Mouse (Mus musculus) forebrain, embryonic 13.5 days (tissue): Measurements from ENCODE around the gene Gpr83. TPM values are rescaled to one million over a fixed set of nuclear protein-coding genes. Genes with fewer than 3 reads are reported as not detected.

Source experiments
- ATAC-seq: fragments of 200-750 bp; cut with Nextera tagmentation; 2 replicates; pipeline ENCODE4 v1.8.0; 2017
- H3K27ac ChIP-seq: fragments of 300-500 bp; sonication (generic); 2 replicates; pipeline ENCODE4 v1.5.1; 2015; ENCODE audit warnings: inconsistent platforms, mild to moderate bottlenecking, moderate library complexity
- H3K27me3 ChIP-seq: fragments of 300-500 bp; sonication (generic); 2 replicates; pipeline ENCODE4 v1.6.1; 2015; ENCODE audit warnings: mild to moderate bottlenecking, inconsistent platforms
- H3K36me3 ChIP-seq: fragments of 300-500 bp; sonication (generic); 2 replicates; pipeline ENCODE4 v1.6.1; 2015; ENCODE audit warnings: mild to moderate bottlenecking, inconsistent platforms; ENCODE audit not compliant: poor library complexity, severe bottlenecking
- H3K4me1 ChIP-seq: fragments of 300-500 bp; sonication (generic); 2 replicates; pipeline ENCODE4 v1.6.1; 2015; ENCODE audit warnings: inconsistent platforms
- H3K4me2 ChIP-seq: fragments of 300-500 bp; sonication (generic); 2 replicates; pipeline ENCODE4 v1.6.1; 2015; ENCODE audit warnings: inconsistent platforms, mild to moderate bottlenecking, moderate library complexity
- H3K4me3 ChIP-seq: fragments of 300-500 bp; sonication (generic); 2 replicates; pipeline ENCODE4 v1.5.1; 2015; ENCODE audit warnings: mild to moderate bottlenecking, inconsistent platforms
- H3K9ac ChIP-seq: fragments of 300-500 bp; sonication (generic); 2 replicates; pipeline ENCODE4 v1.6.1; 2015; ENCODE audit warnings: mild to moderate bottlenecking, inconsistent platforms
- H3K9me3 ChIP-seq: fragments of 300-500 bp; sonication (generic); replicated peaks from 2 replicates; pipeline ENCODE4 v1.6.1; 2016; ENCODE audit warnings: inconsistent platforms
- WGBS: fragments of 180-500 bp; shearing (Covaris S2); methylation state at CpG from one replicate; pipeline ENCODE4 v1.1.7; 2015; 5-methylcytosine and 5-hydroxymethylcytosine counted together
- polyA plus RNA-seq: library from polyadenylated mRNA; unstranded; fragments of >200 nt; fragmentation: Nextera tagmentation; extraction: Ambion mirVana; gene quantifications from 2 replicates; pipeline ENCODE4 v1.2.1, GENCODE M21; 2015

Gene Gpr83
- polyA plus RNA-seq, 1 experiment from 2014 or later = 0.45 TPM

GRCm38 (mm10) chr9:14846428-14846827 lies 13.6 kb upstream of the Gpr83 start:
- H3K4me1 ChIP-seq = peaks cover 3% of the 10 kb centered on the region; the same call in 1 of the 2 replicates
- no peaks in the 10 kb centered on the region for H3K27me3 ChIP-seq
- WGBS = 49% methylated on average over 5 of the region's 5 CpGs
- H3K27ac ChIP-seq = no peak overlapping the region
- no peaks in the 10 kb centered on the region for H3K36me3 ChIP-seq
- no peak overlapping the region for H3K9ac ChIP-seq
- no peak overlapping the region for H3K4me2 ChIP-seq
- ATAC-seq = no peak
- H3K4me3 ChIP-seq = no peak overlapping the region
- H3K9me3 ChIP-seq = no peaks in the 10 kb centered on the region

DNA sequence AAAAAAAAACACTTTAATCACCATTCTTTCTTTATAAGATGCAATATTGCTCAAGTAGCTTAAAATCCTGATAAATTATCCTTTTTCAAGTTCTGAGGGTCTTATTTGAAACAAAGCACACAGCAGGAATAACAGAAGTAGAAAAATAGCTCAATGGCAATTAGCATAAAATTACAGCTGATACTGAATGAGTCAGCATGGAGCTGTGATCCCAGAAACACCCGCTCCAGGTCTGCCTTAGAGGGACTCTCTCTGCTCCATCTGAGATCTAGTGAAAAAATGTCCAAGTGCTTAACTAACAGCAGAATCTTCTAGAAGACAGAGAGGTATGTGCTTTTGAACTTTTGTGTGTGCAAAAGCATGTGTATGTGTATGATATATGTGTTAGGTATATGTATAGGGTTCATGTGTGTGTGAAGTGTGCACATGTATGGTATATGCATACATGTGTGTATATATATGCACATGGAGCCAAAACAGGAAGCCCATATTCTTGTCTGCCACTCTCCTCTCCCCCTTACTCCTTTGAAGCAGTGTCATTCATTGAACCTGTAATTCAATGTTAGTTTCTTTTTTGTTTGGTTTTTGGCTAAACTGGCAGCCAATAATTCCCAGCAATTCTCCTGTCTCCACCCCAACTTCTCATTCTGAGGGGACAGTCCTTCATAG lies 11.6 kb upstream of the Gpr83 start:
- 57% methylated on average over 1 of the region's 1 CpGs for WGBS
- no peaks in the 10 kb centered on the region; the same call in 1 of the 2 replicates for H3K9me3 ChIP-seq
- H3K36me3 ChIP-seq = no peaks in the 10 kb centered on the region
- no peak for ATAC-seq
- H3K27me3 ChIP-seq = no peaks in the 10 kb centered on the region
- H3K4me3 ChIP-seq = no peak overlapping the region
- no peak overlapping the region for H3K4me2 ChIP-seq
- no peak overlapping the region for H3K9ac ChIP-seq
- no peaks in the 10 kb centered on the region for H3K4me1 ChIP-seq
- H3K27ac ChIP-seq = no peak overlapping the region

DNA sequence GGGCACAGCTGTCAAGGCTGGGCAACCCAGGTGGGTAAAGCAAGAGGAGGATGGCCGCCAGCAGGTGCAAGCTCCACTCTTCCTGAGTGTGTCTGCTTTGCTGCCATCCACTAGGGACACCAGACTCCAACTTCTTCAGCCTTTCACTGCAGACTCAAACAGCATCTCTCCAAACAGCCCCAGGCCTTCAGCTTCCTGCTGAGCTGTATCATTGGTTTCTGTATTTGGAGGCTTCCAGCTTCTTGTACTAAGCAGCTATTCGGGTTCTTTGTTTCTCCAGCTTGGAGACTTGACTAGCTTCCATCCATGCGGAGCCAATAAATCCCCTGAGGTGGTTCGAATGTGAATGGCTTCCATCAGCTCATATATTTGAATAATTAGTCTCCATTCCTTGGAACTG lies 5.4 kb upstream of the Gpr83 start:
- Histone ChIP-seq H3K27me3 (peaks cover 17% of the 10 kb centered on the region), H3K9ac (no peak overlapping the region), H3K4me2 (no peak overlapping the region), H3K4me3 (no peak overlapping the region), H3K27ac (no peak overlapping the region), H3K36me3 (no peaks in the 10 kb centered on the region), H3K9me3 (no peaks in the 10 kb centered on the region; the same call in 1 of the 2 replicates), H3K4me1 (peaks cover under 1% of the 10 kb centered on the region; the same call in 1 of the 2 replicates)
- no peak for ATAC-seq
- 64% methylated on average over 4 of the region's 4 CpGs for WGBS

- WGBS = 66% methylated on average over 4 of the region's 4 CpGs
- peaks cover 41% of the 10 kb centered on the region for H3K27me3 ChIP-seq
- no peak overlapping the region for H3K9ac ChIP-seq
- no peaks in the 10 kb centered on the region; the same call in 1 of the 2 replicates for H3K9me3 ChIP-seq
- H3K4me3 ChIP-seq = no peak overlapping the region
- H3K4me1 ChIP-seq = peaks cover 8% of the 10 kb centered on the region
- no peaks in the 10 kb centered on the region for H3K36me3 ChIP-seq
- H3K27ac ChIP-seq = no peak overlapping the region
- H3K4me2 ChIP-seq = no peak overlapping the region
- ATAC-seq = no peak
Observed at GRCm38 (mm10) chr9:14856922-14857654, 2.9 kb upstream of the Gpr83 start.

DNA sequence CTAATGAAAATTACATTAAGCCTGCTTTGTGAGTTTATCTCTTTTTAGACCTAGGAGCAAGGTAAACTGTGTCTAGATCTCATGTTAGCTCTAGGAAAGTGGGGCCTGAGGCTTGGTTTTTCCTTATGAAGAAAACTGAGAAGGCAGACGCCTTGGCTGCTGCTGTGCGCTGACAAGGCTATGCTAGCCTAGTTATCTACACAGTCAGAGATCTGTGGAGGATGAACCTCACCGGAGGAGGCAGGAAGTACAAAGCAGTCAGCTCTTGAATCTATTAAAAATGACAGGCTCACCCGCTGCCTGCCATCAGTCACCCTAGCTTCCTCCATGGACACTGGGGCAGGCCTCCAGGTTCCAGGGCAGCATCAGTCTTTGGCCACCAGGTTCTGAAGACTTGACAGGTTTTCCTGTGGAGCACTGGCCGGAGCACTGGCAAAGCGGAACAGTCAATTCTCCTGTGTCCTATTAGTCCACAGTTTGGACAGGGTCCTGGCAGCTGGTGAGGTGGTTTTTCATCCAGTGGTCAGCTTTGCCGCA lies 1.8 kb upstream of the Gpr83 start:
- no peak for ATAC-seq
- 88% methylated on average over 7 of the region's 7 CpGs for WGBS
- no peaks in the 10 kb centered on the region for H3K9me3 ChIP-seq

GRCm38 (mm10) chr9:14858782-14859181 lies 1.2 kb upstream of the Gpr83 start:
- 87% methylated on average over 3 of the region's 3 CpGs for WGBS
- H3K27ac ChIP-seq = no peak overlapping the region
- H3K9ac ChIP-seq = no peak overlapping the region
- H3K4me2 ChIP-seq = no peak overlapping the region
- H3K27me3 ChIP-seq = peaks cover 50% of the 10 kb centered on the region
- H3K36me3 ChIP-seq = no peaks in the 10 kb centered on the region
- no peaks in the 10 kb centered on the region for H3K9me3 ChIP-seq
- no peak overlapping the region for H3K4me3 ChIP-seq
- ATAC-seq = no peak
- H3K4me1 ChIP-seq = peaks cover 8% of the 10 kb centered on the region

More for the DNA sequence above, 1.8 kb upstream of the Gpr83 start:
- peaks cover 50% of the 10 kb centered on the region for H3K27me3 ChIP-seq
- H3K4me2 ChIP-seq = no peak overlapping the region
- H3K4me3 ChIP-seq = no peak overlapping the region
- no peak overlapping the region for H3K27ac ChIP-seq
- H3K9ac ChIP-seq = no peak overlapping the region
- no peaks in the 10 kb centered on the region for H3K36me3 ChIP-seq
- peaks cover 8% of the 10 kb centered on the region for H3K4me1 ChIP-seq

DNA sequence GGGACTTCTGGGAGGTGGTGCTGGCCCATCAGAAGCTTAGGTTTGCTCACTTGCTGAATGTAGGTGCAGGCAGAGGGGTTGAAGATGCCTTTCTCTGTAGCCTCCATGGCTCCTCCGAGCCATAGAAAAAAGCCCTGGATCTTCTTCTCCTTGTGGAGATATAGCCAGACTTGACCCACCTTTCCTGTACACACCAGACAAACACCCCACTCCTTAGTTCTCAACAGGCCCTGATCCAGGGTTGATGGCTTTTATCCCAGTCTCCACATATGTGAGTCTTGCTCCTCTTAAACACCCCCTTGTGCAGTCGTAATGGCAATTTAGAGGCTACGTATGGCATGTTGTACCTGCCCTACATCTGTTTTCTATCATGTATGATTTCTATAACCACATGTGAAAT lies 3.1 kb downstream of the Gpr83 start:
- no peak for ATAC-seq
- H3K4me1 ChIP-seq = peaks cover 8% of the 10 kb centered on the region
- H3K27ac ChIP-seq = no peak overlapping the region
- no peaks in the 10 kb centered on the region for H3K9me3 ChIP-seq
- H3K9ac ChIP-seq = no peak overlapping the region
- H3K4me3 ChIP-seq = no peak overlapping the region
- H3K27me3 ChIP-seq = peaks cover 47% of the 10 kb centered on the region
- H3K4me2 ChIP-seq = no peak overlapping the region
- no peaks in the 10 kb centered on the region for H3K36me3 ChIP-seq
- 87% methylated on average over 3 of the region's 3 CpGs for WGBS

DNA sequence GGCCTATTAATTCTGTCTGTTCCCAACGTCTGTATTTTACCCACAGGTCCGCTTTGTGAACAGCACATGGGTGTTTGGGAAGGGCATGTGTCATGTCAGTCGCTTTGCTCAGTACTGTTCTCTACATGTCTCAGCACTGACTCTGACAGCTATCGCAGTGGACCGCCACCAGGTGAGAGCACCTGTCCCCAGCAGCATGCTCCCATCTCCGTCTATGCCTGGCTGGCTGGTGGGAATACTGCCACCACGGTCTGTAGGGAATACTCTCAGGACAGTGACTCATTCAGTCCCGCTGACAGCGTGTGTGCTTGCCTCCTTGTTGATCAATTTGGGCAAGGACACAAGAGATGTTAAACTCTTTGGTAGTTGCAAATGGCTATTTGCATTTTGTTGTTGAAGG lies 4.7 kb downstream of the Gpr83 start:
- no peak overlapping the region for H3K4me2 ChIP-seq
- 84% methylated on average over 9 of the region's 9 CpGs for WGBS
- no peak for ATAC-seq
- H3K27me3 ChIP-seq = peaks cover 31% of the 10 kb centered on the region
- no peaks in the 10 kb centered on the region for H3K9me3 ChIP-seq
- H3K4me1 ChIP-seq = peaks cover 5% of the 10 kb centered on the region
- H3K4me3 ChIP-seq = no peak overlapping the region
- no peak overlapping the region for H3K27ac ChIP-seq
- H3K9ac ChIP-seq = no peak overlapping the region
- H3K36me3 ChIP-seq = no peaks in the 10 kb centered on the region

- WGBS = 35% methylated on average over 7 of the region's 7 CpGs
- H3K9ac ChIP-seq = no peak overlapping the region
- H3K4me3 ChIP-seq = no peak overlapping the region
Observed at GRCm38 (mm10) chr9:14866957-14867356, 6.9 kb downstream of the Gpr83 start.

DNA sequence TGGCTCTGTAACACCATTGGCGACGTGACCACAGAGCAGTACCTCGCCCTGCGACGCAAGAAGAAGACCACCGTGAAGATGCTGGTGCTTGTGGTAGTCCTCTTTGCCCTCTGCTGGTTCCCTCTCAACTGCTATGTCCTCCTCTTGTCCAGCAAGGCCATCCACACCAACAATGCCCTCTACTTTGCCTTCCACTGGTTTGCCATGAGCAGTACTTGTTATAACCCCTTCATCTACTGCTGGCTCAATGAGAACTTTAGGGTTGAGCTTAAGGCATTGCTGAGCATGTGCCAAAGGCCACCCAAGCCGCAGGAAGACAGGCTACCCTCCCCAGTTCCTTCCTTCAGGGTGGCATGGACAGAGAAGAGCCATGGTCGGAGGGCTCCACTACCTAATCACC lies 8.3 kb downstream of the Gpr83 start:
- H3K4me2 ChIP-seq = no peak overlapping the region
- H3K9me3 ChIP-seq = no peaks in the 10 kb centered on the region
- H3K27me3 ChIP-seq = no peaks in the 10 kb centered on the region
- peaks cover 14% of the 10 kb centered on the region for H3K4me1 ChIP-seq
- no peak overlapping the region for H3K4me3 ChIP-seq
- 96% methylated on average over 8 of the region's 8 CpGs for WGBS
- no peak overlapping the region for H3K27ac ChIP-seq
- H3K9ac ChIP-seq = no peak overlapping the region
- ATAC-seq = no peak
- no peaks in the 10 kb centered on the region for H3K36me3 ChIP-seq

More at GRCm38 (mm10) chr9:14866957-14867356, 6.9 kb downstream of the Gpr83 start:
- H3K4me2 ChIP-seq = no peak overlapping the region
- H3K4me1 ChIP-seq = peaks cover 3% of the 10 kb centered on the region
- ATAC-seq = peak; percentile 57; the same call in 1 of the 2 replicates
- H3K27me3 ChIP-seq = peaks cover 10% of the 10 kb centered on the region
- H3K27ac ChIP-seq = no peak overlapping the region
- no peaks in the 10 kb centered on the region for H3K9me3 ChIP-seq
- no peaks in the 10 kb centered on the region for H3K36me3 ChIP-seq

DNA sequence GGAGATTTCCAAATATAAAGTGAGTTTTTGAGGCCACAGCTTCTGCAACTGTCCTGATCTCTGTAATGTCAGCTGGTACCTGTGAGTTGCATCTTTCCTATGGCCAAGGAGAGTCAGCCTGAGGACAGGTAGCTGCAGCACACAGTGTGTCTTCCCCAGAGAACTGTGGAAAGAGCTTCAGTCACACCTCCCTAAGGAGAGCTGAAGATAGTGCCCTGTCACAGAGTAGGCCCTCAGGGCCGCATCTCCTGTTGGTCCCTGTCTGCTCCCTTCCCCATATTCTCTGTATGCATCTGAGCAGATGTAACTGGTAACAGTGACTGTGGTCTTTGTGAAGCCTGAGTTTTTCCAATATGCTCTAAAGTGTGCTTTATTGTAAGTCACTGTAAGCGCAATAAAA lies 10.4 kb downstream of the Gpr83 start:
- no peaks in the 10 kb centered on the region for H3K36me3 ChIP-seq
- H3K27me3 ChIP-seq = no peaks in the 10 kb centered on the region
- ATAC-seq = no peak
- no peak overlapping the region for H3K4me3 ChIP-seq
- no peaks in the 10 kb centered on the region for H3K9me3 ChIP-seq
- H3K4me2 ChIP-seq = no peak overlapping the region
- WGBS = 87% methylated on average over 2 of the region's 2 CpGs
- H3K9ac ChIP-seq = no peak overlapping the region
- peaks cover 14% of the 10 kb centered on the region for H3K4me1 ChIP-seq
- no peak overlapping the region for H3K27ac ChIP-seq

GRCm38 (mm10) chr9:14870802-14871201 lies 10.8 kb downstream of the Gpr83 start:
- Histone ChIP-seq H3K27ac (no peak overlapping the region), H3K4me1 (peaks cover 14% of the 10 kb centered on the region), H3K9me3 (no peaks in the 10 kb centered on the region), H3K4me3 (no peak overlapping the region), H3K36me3 (no peaks in the 10 kb centered on the region), H3K27me3 (no peaks in the 10 kb centered on the region), H3K4me2 (no peak overlapping the region), H3K9ac (no peak overlapping the region)
- no peak for ATAC-seq
- WGBS = 95% methylated on average over 10 of the region's 10 CpGs
